Mouse (Mus musculus) hindbrain, postnatal 0 days (tissue): ENCODE data around the gene Tubb2b. TPM values are rescaled to one million over a fixed set of nuclear protein-coding genes. Genes with fewer than 3 reads are reported as not detected.

ENCODE experiments used
- ATAC-seq: fragments of 200-750 bp; cut with Nextera tagmentation; 2 replicates; pipeline ENCODE4 v1.8.0; 2017; ENCODE audit warnings: mild to moderate bottlenecking, moderate TSS enrichment, moderate library complexity
- DNase-seq: peaks from one replicate; pipeline ENCODE4 v3.0.0-alpha.2; 2015; ENCODE audit warnings: low spot score
- H3K27ac ChIP-seq: fragments of 300-500 bp; sonication (generic); 2 replicates; pipeline ENCODE4 v1.5.1; 2014; ENCODE audit warnings: mild to moderate bottlenecking
- H3K27me3 ChIP-seq: fragments of 300-500 bp; sonication (generic); 2 replicates; pipeline ENCODE4 v1.6.1; 2014; ENCODE audit warnings: low read length, mixed read lengths; ENCODE audit not compliant: insufficient read depth
- H3K36me3 ChIP-seq: fragments of 300-500 bp; sonication (generic); 2 replicates; pipeline ENCODE4 v1.6.1; 2014; ENCODE audit warnings: low read length, mixed read lengths; ENCODE audit not compliant: insufficient read depth
- H3K4me1 ChIP-seq: fragments of 300-500 bp; sonication (generic); 2 replicates; pipeline ENCODE4 v1.6.1; 2014; ENCODE audit warnings: antibody characterized with exemption, low read length, mixed read lengths; ENCODE audit not compliant: insufficient read depth
- H3K4me2 ChIP-seq: fragments of 300-500 bp; sonication (generic); 2 replicates; pipeline ENCODE4 v1.6.1; 2014; ENCODE audit warnings: low read depth, mild to moderate bottlenecking, low read length, moderate library complexity, mixed read lengths
- H3K4me3 ChIP-seq: fragments of 300-500 bp; sonication (generic); 2 replicates; pipeline ENCODE4 v1.5.1; 2014; ENCODE audit warnings: low read length
- H3K9ac ChIP-seq: fragments of 300-500 bp; sonication (generic); replicated peaks from 2 replicates; pipeline ENCODE4 v1.6.1; 2014; ENCODE audit warnings: mild to moderate bottlenecking, low read length, moderate library complexity, mixed read lengths
- H3K9me3 ChIP-seq: fragments of 300-500 bp; sonication (generic); 2 replicates; pipeline ENCODE4 v1.6.1; 2016; ENCODE audit warnings: low read length, mixed read lengths
- CTCF ChIP-seq: IDR thresholded peaks from 2 replicates; pipeline ENCODE4 v1.5.1; 2016; ENCODE audit warnings: antibody characterized with exemption, control low read depth, low read depth
- WGBS: fragments of 180-500 bp; shearing (Covaris S2); extraction: QIAGEN DNeasy Blood & Tissue Kit; methylation state at CpG from one replicate; pipeline ENCODE4 v1.1.7; 2014; 5-methylcytosine and 5-hydroxymethylcytosine counted together
- polyA plus RNA-seq: library from polyadenylated mRNA; unstranded; fragments of >200 nt; fragmentation: Nextera tagmentation; extraction: Ambion mirVana; gene quantifications from 2 replicates; pipeline ENCODE4 v1.2.1, GENCODE M21; 2015
- total RNA-seq: library from RNA; depleted of rRNA; stranded (reverse); fragments of >200 nt; gene quantifications from 2 replicates; pipeline ENCODE4 v1.2.3, GENCODE M21; 2014

Gene Tubb2b
- total and polyA plus RNA-seq, 2 experiments from 2014 or later, result 787 to 4,422 TPM

- Histone ChIP-seq H3K27ac (no peak overlapping the region), H3K4me2 (no peak overlapping the region), H3K27me3 (no peaks in the 10 kb centered on the region), H3K9ac (no peak overlapping the region), H3K4me1 (peaks cover 15% of the 10 kb centered on the region), H3K4me3 (no peak overlapping the region), H3K36me3 (no peaks in the 10 kb centered on the region), H3K9me3 (no peaks in the 10 kb centered on the region)
- no peak for TF ChIP-seq CTCF
- WGBS, result 94% methylated on average over 1 of the region's 1 CpGs
- DNase-seq (no peak), ATAC-seq (no peak)
These were observed 21.2 kb upstream of the Tubb2b start for GRCm38 (mm10) chr13:34151425-34151824.

- peak overlapping the region; percentile 57 for H3K4me2 ChIP-seq
- peak overlapping the region; percentile 52 for H3K9ac ChIP-seq
- H3K27me3 ChIP-seq, result no peaks in the 10 kb centered on the region
- peak overlapping the region; percentile 92 for H3K27ac ChIP-seq
- peaks cover 15% of the 10 kb centered on the region for H3K4me1 ChIP-seq
- 0 out of 2 replicates have a peak, but pooled peaks have one; percentile 4 for ATAC-seq
- H3K4me3 ChIP-seq, result peak overlapping the region; percentile 24
- no peaks in the 10 kb centered on the region for H3K36me3 ChIP-seq
- TF ChIP-seq CTCF, result no peak
- WGBS, result 7% methylated on average over 19 of the region's 19 CpGs
- no peaks in the 10 kb centered on the region for H3K9me3 ChIP-seq
- peak; percentile 85 for DNase-seq
These were observed 20.2 kb upstream of the Tubb2b start for GRCm38 (mm10) chr13:34150271-34151027.

GRCm38 (mm10) chr13:34149463-34150176 is 19.4 kb upstream of the Tubb2b start:
- no peaks in the 10 kb centered on the region for H3K9me3 ChIP-seq
- ATAC-seq, result no peak
- no peak for TF ChIP-seq CTCF
- peak overlapping the region; percentile 52 for H3K9ac ChIP-seq
- peak overlapping the region; percentile 92 for H3K27ac ChIP-seq
- DNase-seq, result peak; percentile 34
- H3K27me3 ChIP-seq, result no peaks in the 10 kb centered on the region
- H3K4me2 ChIP-seq, result peak overlapping the region; percentile 57
- H3K4me3 ChIP-seq, result peak overlapping the region; percentile 32
- no peaks in the 10 kb centered on the region for H3K36me3 ChIP-seq
- H3K4me1 ChIP-seq, result peaks cover 15% of the 10 kb centered on the region
- WGBS, result 37% methylated on average over 5 of the region's 5 CpGs

GRCm38 (mm10) chr13:34148767-34149392 is 18.6 kb upstream of the Tubb2b start:
- H3K27ac ChIP-seq, result peak overlapping the region; percentile 92
- peak overlapping the region; percentile 32 for H3K4me3 ChIP-seq
- peaks cover 9% of the 10 kb centered on the region for H3K4me1 ChIP-seq
- H3K4me2 ChIP-seq, result peak overlapping the region; percentile 57
- no peaks in the 10 kb centered on the region for H3K27me3 ChIP-seq
- TF ChIP-seq CTCF, result peak; percentile 38; the same call in 1 of the 2 replicates
- under 1% methylated on average over 23 of the region's 23 CpGs for WGBS
- DNase-seq (peak; percentile 93), ATAC-seq (peak; percentile 90)
- no peaks in the 10 kb centered on the region for H3K9me3 ChIP-seq
- H3K9ac ChIP-seq, result peak overlapping the region; percentile 52
- H3K36me3 ChIP-seq, result no peaks in the 10 kb centered on the region

- peaks cover 11% of the 10 kb centered on the region for H3K4me1 ChIP-seq
- peak overlapping the region; percentile 32 for H3K4me3 ChIP-seq
- peak overlapping the region; percentile 57 for H3K4me2 ChIP-seq
- 30% methylated on average over 3 of the region's 3 CpGs for WGBS
- peak overlapping the region; percentile 92 for H3K27ac ChIP-seq
- DNase-seq (peak; percentile 26), ATAC-seq (peak; percentile 3)
- H3K36me3 ChIP-seq, result no peaks in the 10 kb centered on the region
- no peak for TF ChIP-seq CTCF
- H3K27me3 ChIP-seq, result no peaks in the 10 kb centered on the region
- H3K9ac ChIP-seq, result peak overlapping the region; percentile 52
- H3K9me3 ChIP-seq, result no peaks in the 10 kb centered on the region
These were observed 17.9 kb upstream of the Tubb2b start for GRCm38 (mm10) chr13:34148181-34148580.

GRCm38 (mm10) chr13:34146916-34147315 is 16.6 kb upstream of the Tubb2b start:
- Histone ChIP-seq H3K27ac (peak overlapping the region; percentile 92; the same call in 1 of the 2 replicates), H3K27me3 (no peaks in the 10 kb centered on the region), H3K4me2 (no peak overlapping the region), H3K4me3 (no peak overlapping the region), H3K4me1 (peaks cover 11% of the 10 kb centered on the region), H3K9ac (no peak overlapping the region), H3K9me3 (no peaks in the 10 kb centered on the region), H3K36me3 (no peaks in the 10 kb centered on the region)
- no peak for ATAC-seq
- 51% methylated on average over 3 of the region's 3 CpGs for WGBS
- TF ChIP-seq CTCF, result peak; percentile 32; the same call in 1 of the 2 replicates
- DNase-seq, result no peak
